Mouse (Mus musculus) intestine, embryonic 14.5 days (tissue): Measurements from ENCODE around the gene Slc9a9. TPM values are rescaled to one million over a fixed set of nuclear protein-coding genes. Genes with fewer than 3 reads are reported as not detected.

Experiments used
- ATAC-seq: fragments of 200-750 bp; cut with Nextera tagmentation; replicated peaks from 2 replicates; pipeline ENCODE4 v1.8.0; 2017; ENCODE audit warnings: low read depth, moderate number of reproducible peaks, moderate TSS enrichment, moderate library complexity; ENCODE audit not compliant: low FRiP score, low TSS enrichment
- DNase-seq: peaks from one replicate; pipeline ENCODE4 v3.0.0-alpha.2; 2018; ENCODE audit warnings: low spot score
- H3K27ac ChIP-seq: fragments of 300-500 bp; sonication (generic); 2 replicates; pipeline ENCODE4 v1.5.1; 2014; ENCODE audit warnings: low read depth, mild to moderate bottlenecking, control low read depth
- H3K27me3 ChIP-seq: fragments of 300-500 bp; sonication (generic); replicated peaks from 2 replicates; pipeline ENCODE4 v1.6.1; 2014; ENCODE audit warnings: low read length, control low read depth; ENCODE audit not compliant: control insufficient read depth, insufficient read depth
- H3K36me3 ChIP-seq: fragments of 300-500 bp; sonication (generic); 2 replicates; pipeline ENCODE4 v1.6.1; 2014; ENCODE audit warnings: low read length, control low read depth; ENCODE audit not compliant: control insufficient read depth, insufficient read depth
- H3K4me1 ChIP-seq: fragments of 300-500 bp; sonication (generic); replicated peaks from 2 replicates; pipeline ENCODE4 v1.6.1; 2014; ENCODE audit warnings: low read length, control low read depth, mixed read lengths; ENCODE audit not compliant: control insufficient read depth, insufficient read depth
- H3K4me2 ChIP-seq: fragments of 300-500 bp; sonication (generic); 2 replicates; pipeline ENCODE4 v1.6.1; 2014; ENCODE audit warnings: low read length
- H3K4me3 ChIP-seq: fragments of 300-500 bp; sonication (generic); 2 replicates; pipeline ENCODE4 v1.5.1; 2014; ENCODE audit warnings: low read depth, low read length, control low read depth, mixed read lengths
- H3K9ac ChIP-seq: fragments of 300-500 bp; sonication (generic); 2 replicates; pipeline ENCODE4 v1.6.1; 2014; ENCODE audit warnings: mild to moderate bottlenecking, low read length
- H3K9me3 ChIP-seq: fragments of 300-500 bp; sonication (generic); 2 replicates; pipeline ENCODE4 v1.6.1; 2016; ENCODE audit warnings: low read length, control low read depth; ENCODE audit not compliant: control insufficient read depth
- WGBS: fragments of 180-500 bp; shearing (Covaris S2); extraction: QIAGEN DNeasy Blood & Tissue Kit; methylation state at CpG from one replicate; pipeline ENCODE4 v1.1.7; 2014; 5-methylcytosine and 5-hydroxymethylcytosine counted together
- polyA plus RNA-seq: library from polyadenylated mRNA; unstranded; fragments of >200 nt; fragmentation: Nextera tagmentation; extraction: Ambion mirVana; gene quantifications from 2 replicates; pipeline ENCODE4 v1.2.1, GENCODE M21; 2014

Gene Slc9a9
- polyA plus RNA-seq, 1 experiment from 2014 or later, result 2.9 TPM

DNA sequence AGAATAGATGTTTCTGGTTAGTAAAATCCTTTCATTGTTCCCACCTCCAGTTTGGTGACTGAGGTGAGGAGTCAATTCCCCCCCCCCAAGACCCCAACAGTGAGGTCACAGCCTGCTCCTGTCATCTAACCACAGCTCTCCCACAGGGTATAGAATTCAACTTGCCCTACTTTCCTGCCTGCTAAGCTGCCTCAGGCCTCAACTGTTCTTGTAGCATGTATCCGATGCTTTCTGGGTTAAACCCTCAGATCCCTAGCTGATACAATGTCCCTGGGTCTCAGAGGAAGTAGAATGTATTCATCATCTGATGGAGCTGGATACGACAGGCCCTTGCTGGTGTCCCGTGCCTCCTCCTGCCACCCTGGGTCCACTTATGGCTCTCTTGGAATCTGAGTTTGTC lies 408.9 kb downstream of the Slc9a9 start:
- 65% methylated on average over 3 of the region's 3 CpGs for WGBS
- H3K9me3 ChIP-seq, result no peaks in the 10 kb centered on the region
- no peak overlapping the region for H3K4me3 ChIP-seq
- H3K27me3 ChIP-seq, result no peaks in the 10 kb centered on the region
- no peaks in the 10 kb centered on the region for H3K36me3 ChIP-seq
- H3K4me1 ChIP-seq, result 0 out of 2 replicates have a peak, but pooled peaks cover 6% of the 10 kb centered on the region
- ATAC-seq (no peak), DNase-seq (no peak)
- H3K4me2 ChIP-seq, result no peak overlapping the region
- no peak overlapping the region for H3K27ac ChIP-seq
- H3K9ac ChIP-seq, result no peak overlapping the region

DNA sequence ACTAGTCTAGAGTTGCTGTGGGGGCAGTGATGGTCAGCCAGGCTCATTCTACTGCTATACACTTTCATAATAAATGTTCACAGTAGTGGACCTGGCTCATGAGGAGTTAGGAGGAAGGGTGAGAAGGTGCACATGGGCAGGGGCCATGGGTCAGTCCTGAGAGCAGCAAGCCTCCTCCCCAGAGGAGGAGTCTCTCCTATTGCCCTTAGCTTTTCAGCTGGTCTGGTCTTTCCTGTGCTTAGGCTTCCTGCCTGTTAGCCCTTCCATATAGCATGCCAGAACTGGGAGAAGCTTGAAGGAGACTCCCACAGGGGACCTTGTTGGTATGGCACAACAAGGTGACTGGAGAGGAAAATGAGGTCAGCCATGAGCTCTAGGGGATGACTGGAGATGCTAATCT lies 410.2 kb downstream of the Slc9a9 start:
- ATAC-seq, result no peak
- H3K27ac ChIP-seq, result no peak overlapping the region

GRCm38 (mm10) chr9:95086109-95086821 lies 416.6 kb downstream of the Slc9a9 start:
- H3K36me3 ChIP-seq, result no peaks in the 10 kb centered on the region
- H3K4me1 ChIP-seq, result no peaks in the 10 kb centered on the region
- DNase-seq (no peak), ATAC-seq (no peak)
- H3K9ac ChIP-seq, result no peak overlapping the region
- WGBS, result 74% methylated on average over 8 of the region's 8 CpGs
- H3K27me3 ChIP-seq, result no peaks in the 10 kb centered on the region
- no peak overlapping the region for H3K4me2 ChIP-seq
- no peak overlapping the region for H3K4me3 ChIP-seq
- no peaks in the 10 kb centered on the region for H3K9me3 ChIP-seq
- no peak overlapping the region for H3K27ac ChIP-seq

More for the DNA sequence above, 410.2 kb downstream of the Slc9a9 start:
- no peak overlapping the region for H3K4me2 ChIP-seq
- H3K4me3 ChIP-seq, result no peak overlapping the region
- no peaks in the 10 kb centered on the region for H3K36me3 ChIP-seq
- no peaks in the 10 kb centered on the region for H3K4me1 ChIP-seq
- H3K9me3 ChIP-seq, result no peaks in the 10 kb centered on the region
- no peak overlapping the region for H3K9ac ChIP-seq
- H3K27me3 ChIP-seq, result no peaks in the 10 kb centered on the region
- no peak for DNase-seq

GRCm38 (mm10) chr9:95088221-95088620 lies 418.5 kb downstream of the Slc9a9 start:
- WGBS, result 92% methylated on average over 4 of the region's 4 CpGs
- Histone ChIP-seq H3K4me3 (no peak overlapping the region), H3K9ac (no peak overlapping the region), H3K4me1 (no peaks in the 10 kb centered on the region), H3K36me3 (no peaks in the 10 kb centered on the region), H3K27me3 (no peaks in the 10 kb centered on the region), H3K27ac (no peak overlapping the region), H3K9me3 (no peaks in the 10 kb centered on the region), H3K4me2 (no peak overlapping the region)
- no peak for DNase-seq
- ATAC-seq, result no peak

DNA sequence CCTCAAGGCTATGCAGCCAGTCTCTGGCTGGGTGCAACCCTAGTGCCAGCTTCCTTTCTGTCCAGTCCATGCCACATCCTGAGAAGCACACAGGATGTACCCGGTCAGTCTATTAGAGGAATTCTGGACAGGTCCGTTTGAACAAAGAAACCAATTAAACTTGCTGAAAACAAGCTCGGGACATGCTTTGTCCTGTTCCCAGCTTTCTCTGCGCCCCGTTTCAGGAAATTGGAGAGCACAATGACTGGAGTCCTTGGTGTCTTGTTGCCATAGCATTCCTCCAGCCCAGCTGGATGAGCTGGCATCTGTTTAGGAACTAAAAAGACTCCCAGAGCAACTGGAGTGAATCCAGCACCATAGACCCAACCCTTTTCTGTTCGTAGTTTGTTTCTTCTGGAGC lies 419.3 kb downstream of the Slc9a9 start:
- no peaks in the 10 kb centered on the region for H3K36me3 ChIP-seq
- WGBS, result 79% methylated on average over 6 of the region's 6 CpGs
- H3K4me1 ChIP-seq, result no peaks in the 10 kb centered on the region
- no peaks in the 10 kb centered on the region for H3K9me3 ChIP-seq
- no peak overlapping the region for H3K4me2 ChIP-seq
- H3K9ac ChIP-seq, result no peak overlapping the region
- H3K27ac ChIP-seq, result no peak overlapping the region
- ATAC-seq, result no peak
- no peak overlapping the region for H3K4me3 ChIP-seq
- H3K27me3 ChIP-seq, result no peaks in the 10 kb centered on the region
- no peak for DNase-seq

- Histone ChIP-seq H3K36me3 (no peaks in the 10 kb centered on the region), H3K4me3 (no peak overlapping the region), H3K27ac (no peak overlapping the region), H3K27me3 (no peaks in the 10 kb centered on the region), H3K9ac (no peak overlapping the region), H3K4me2 (no peak overlapping the region), H3K9me3 (no peaks in the 10 kb centered on the region), H3K4me1 (no peaks in the 10 kb centered on the region)
- WGBS, result 90% methylated on average over 3 of the region's 3 CpGs
- no peak for ATAC-seq
- DNase-seq, result no peak
Measured at GRCm38 (mm10) chr9:95096486-95096885, 426.8 kb downstream of the Slc9a9 start.

- no peaks in the 10 kb centered on the region for H3K27me3 ChIP-seq
- H3K4me1 ChIP-seq, result no peaks in the 10 kb centered on the region
- H3K4me3 ChIP-seq, result no peak overlapping the region
- WGBS, result 92% methylated on average over 6 of the region's 6 CpGs
- H3K27ac ChIP-seq, result no peak overlapping the region
- H3K9ac ChIP-seq, result no peak overlapping the region
- no peaks in the 10 kb centered on the region for H3K36me3 ChIP-seq
- DNase-seq, result no peak
- H3K9me3 ChIP-seq, result no peaks in the 10 kb centered on the region
- no peak overlapping the region for H3K4me2 ChIP-seq
- ATAC-seq, result no peak
Measured at GRCm38 (mm10) chr9:95105768-95106167, 436.1 kb downstream of the Slc9a9 start.

- Histone ChIP-seq H3K9me3 (no peaks in the 10 kb centered on the region), H3K4me3 (no peak overlapping the region), H3K36me3 (no peaks in the 10 kb centered on the region), H3K9ac (no peak overlapping the region), H3K27me3 (no peaks in the 10 kb centered on the region), H3K27ac (no peak overlapping the region), H3K4me2 (no peak overlapping the region), H3K4me1 (no peaks in the 10 kb centered on the region)
- DNase-seq, result no peak
- 0 out of 2 replicates have a peak, but pooled peaks have one; percentile 32 for ATAC-seq
Measured at GRCm38 (mm10) chr9:95109799-95110198, 440.1 kb downstream of the Slc9a9 start.

DNA sequence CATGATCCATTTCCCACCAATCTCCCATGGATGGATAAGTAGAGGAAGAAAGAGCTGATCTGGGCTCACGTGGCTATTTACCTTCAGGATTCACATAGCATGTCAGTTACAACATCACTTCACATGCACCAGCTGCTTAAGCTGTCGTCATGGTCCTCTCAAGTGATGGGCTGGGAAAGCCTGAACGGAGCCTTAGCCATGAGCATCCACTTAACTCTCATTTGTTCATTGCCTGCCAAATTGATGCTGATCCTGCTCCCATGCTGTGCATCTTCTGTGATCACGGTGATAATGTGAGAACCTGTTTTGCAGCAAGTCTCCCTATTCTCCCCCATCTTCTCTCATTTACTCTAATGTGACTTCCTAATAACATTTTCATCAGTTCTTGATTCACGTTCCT lies 441.1 kb downstream of the Slc9a9 start:
- H3K4me3 ChIP-seq, result no peak overlapping the region
- DNase-seq, result no peak
- 81% methylated on average over 5 of the region's 5 CpGs for WGBS

More for the DNA sequence above, 441.1 kb downstream of the Slc9a9 start:
- Histone ChIP-seq H3K9me3 (no peaks in the 10 kb centered on the region), H3K36me3 (no peaks in the 10 kb centered on the region), H3K4me1 (no peaks in the 10 kb centered on the region), H3K9ac (no peak overlapping the region), H3K27ac (no peak overlapping the region), H3K27me3 (no peaks in the 10 kb centered on the region), H3K4me2 (no peak overlapping the region)
- ATAC-seq, result no peak
